Mouse (Mus musculus) liver, adult 2 months (tissue): Measurements from ENCODE around the gene Zfp3.

Source experiments
- CTCF ChIP-seq: fragments of 200-500 bp; IDR thresholded peaks from 2 replicates; pipeline ENCODE4 v1.5.1; 2011; ENCODE audit warnings: low read depth, low read length, control low read depth
- POLR2A ChIP-seq: fragments of 200-500 bp; IDR thresholded peaks from 2 replicates; pipeline ENCODE4 v1.6.1; 2011; ENCODE audit warnings: low read length, control low read depth; ENCODE audit not compliant: insufficient read depth; ENCODE audit errors: extremely low read depth

DNA sequence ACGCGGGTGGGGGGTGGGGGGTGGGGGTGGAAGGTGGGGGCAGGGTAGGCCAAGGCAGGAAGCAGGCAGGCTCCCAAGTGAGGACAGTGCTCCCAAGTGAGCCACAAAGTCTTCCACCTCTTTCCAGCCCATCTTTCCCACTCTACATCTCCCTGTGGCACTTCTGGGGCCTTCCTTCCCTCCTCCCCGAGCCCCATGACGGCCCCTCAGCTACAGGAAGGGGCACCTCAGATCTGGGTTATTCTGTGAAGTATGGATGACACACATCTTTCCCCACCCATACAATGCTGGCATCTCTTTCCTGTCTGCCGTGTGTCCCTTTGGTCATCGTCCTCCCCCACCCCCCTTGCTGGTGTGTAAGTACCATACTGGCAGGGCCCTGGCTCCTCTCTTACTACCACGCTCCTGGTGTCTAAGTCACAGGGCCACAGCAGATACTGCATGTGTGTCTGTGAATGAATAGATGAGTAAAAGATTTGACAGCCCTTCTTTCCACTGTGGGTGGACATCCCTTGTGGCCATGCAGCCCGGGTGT, 41.7 kb downstream of the Zfp3 start:
- TF ChIP-seq POLR2A (no peak), CTCF (no peak)
